21 mouse cellular contexts compared by ENCODE assay signal in genomic region chr12:68425006-68425405, GRCm38 (mm10).
"Had no signal": no experiment of that assay in that cellular context is flagged by ENCODE, and none has a peak within 500 bp of the region (broad histone marks: within the 10 kb centered on the region; RNA-seq: fewer than 3 reads in every experiment).

No protein-coding gene starts in this region.

- ATAC-seq: inflammation-experienced regulatory T-cells, adult 6 months; intestine, embryonic 16.5 days; liver, embryonic 12.5 days; midbrain, embryonic 15.5 days had no signal

- H3K4me2 ChIP-seq: limb, embryonic 13.5 days; liver, embryonic 12.5 days; liver, embryonic 15.5 days; midbrain, embryonic 12.5 days; midbrain, embryonic 15.5 days; neural tube, embryonic 13.5 days had no signal

- H3K36me3 ChIP-seq: limb, embryonic 10.5 days; limb, embryonic 13.5 days; liver, embryonic 12.5 days; liver, embryonic 15.5 days; midbrain, embryonic 12.5 days; midbrain, embryonic 15.5 days; neural tube, embryonic 13.5 days had no signal

- DNase-seq: layer of hippocampus, adult 9-11 months; liver; lung, adult 2 months; lung, postnatal 14 days; lung, postnatal 4 days; retina, postnatal 1 day; right cerebral cortex, postnatal 25 days; thymus, adult 18-20 months; thymus, postnatal 36 days had no signal

- H3K4me1 ChIP-seq: limb, embryonic 10.5 days; limb, embryonic 13.5 days; liver, embryonic 12.5 days; liver, embryonic 15.5 days; midbrain, embryonic 12.5 days; midbrain, embryonic 15.5 days; neural tube, embryonic 13.5 days had no signal

- H3K27ac ChIP-seq: kidney, postnatal 0 days; layer of hippocampus, adult 2 months; limb, embryonic 10.5 days; limb, embryonic 13.5 days; liver, embryonic 12.5 days; liver, embryonic 15.5 days; midbrain, embryonic 12.5 days; midbrain, embryonic 15.5 days; neural tube, embryonic 13.5 days had no signal

- H3K4me3 ChIP-seq: layer of hippocampus, adult 2 months; limb, embryonic 10.5 days; limb, embryonic 13.5 days; liver, embryonic 12.5 days; liver, embryonic 15.5 days; midbrain, embryonic 12.5 days; midbrain, embryonic 15.5 days; myocyte; neural tube, embryonic 13.5 days had no signal

- H3K27me3 ChIP-seq: limb, embryonic 13.5 days; liver, embryonic 12.5 days; liver, embryonic 15.5 days; midbrain, embryonic 12.5 days; midbrain, embryonic 15.5 days; neural tube, embryonic 13.5 days had no signal

- H3K9ac ChIP-seq: limb, embryonic 13.5 days; liver, embryonic 12.5 days; liver, embryonic 15.5 days; midbrain, embryonic 12.5 days; midbrain, embryonic 15.5 days; neural tube, embryonic 13.5 days had no signal

- H3K9me3 ChIP-seq: limb, embryonic 10.5 days; limb, embryonic 13.5 days; liver, embryonic 12.5 days; liver, embryonic 15.5 days; midbrain, embryonic 12.5 days; midbrain, embryonic 15.5 days; neural tube, embryonic 13.5 days had no signal
